Mouse (Mus musculus) Patski (cell line): ENCODE measurements around the gene Smim10l1. TPM values are rescaled to one million over a fixed set of nuclear protein-coding genes. Genes with fewer than 3 reads are reported as not detected.
A peak's percentile ranks its signal among the peaks of the same experiment; 100 is the strongest.

ENCODE experiments used
- ATAC-seq: fragments of 100-300 bp; one replicate; pipeline ENCODE4 v1.8.0; 2021
- CTCF ChIA-PET: fragments of 350-600 bp; sonication (Branson Sonifier 250); formaldehyde crosslinking; loops from one replicate; lab custom pipeline; 2022; ENCODE audit warnings: inconsistent platforms; lab: Charles Lee
- POLR2A ChIA-PET: fragments of 350-600 bp; sonication (Branson Sonifier 250); formaldehyde crosslinking; loops from one replicate; lab custom pipeline; 2022; ENCODE audit warnings: antibody characterized with exemption, inconsistent platforms; lab: Charles Lee
- DNase-seq: peaks from one replicate; pipeline ENCODE4 v3.0.0-alpha.2; 2011; ENCODE audit warnings: low read depth, low spot score
- H3K27me3 ChIP-seq: fragments of 371-371 bp; one replicate; pipeline ENCODE4 v1.5.1; 2021
- CTCF ChIP-seq: fragments of 100-300 bp; IDR thresholded peaks from one replicate; pipeline ENCODE4 v1.5.1; 2021
- in situ Hi-C: fragments of 300-500 bp; cut with MboI; formaldehyde crosslinking; loops from 3 replicates; pipeline ENCODE4 v1.11.1; 2018; ENCODE audit warnings: low pct_unique_long_range_greater_than_20kb, mixed read lengths
- polyA plus RNA-seq: library from polyadenylated mRNA; unstranded; gene quantifications from one replicate; pipeline ENCODE4 v1.2.3, GENCODE M21; 2021

Gene Smim10l1
- 61.8 TPM for polyA plus RNA-seq

DNA sequence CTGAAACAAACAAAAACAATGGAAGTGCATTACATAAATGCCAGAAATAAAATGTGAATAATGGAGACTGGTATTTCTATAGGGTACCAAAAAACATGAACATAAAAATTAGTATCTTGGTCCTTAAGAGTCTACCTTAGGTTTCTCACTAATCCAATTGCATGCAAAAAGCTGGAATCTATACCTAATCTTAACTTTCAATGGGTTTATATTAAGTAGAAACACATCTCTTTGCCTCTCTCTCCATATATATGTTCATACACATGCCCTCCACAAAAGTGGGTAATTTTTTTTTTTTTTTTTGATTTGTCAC lies at the start of gene Smim10l1:
Gene Smim10l1 (plus strand): TSS at position 301 of the 313 bp plus-strand sequence.
- ATAC-seq (no peak), DNase-seq (no peak)
- in situ Hi-C loops: no loop called here

GRCm38 (mm10) chr6:133055716-133056115 lies 49.0 kb upstream of the Smim10l1 start, which contains the start of gene Tas2r140:
Gene Tas2r140 (minus strand): TSS chr6:133055816.
- no peak for ATAC-seq
- in situ Hi-C loops: no loop called here
- CTCF ChIA-PET: no interaction called here
- DNase-seq: no peak
- TF ChIP-seq CTCF: no peak
- POLR2A ChIA-PET: no interaction called here
- no peaks in the 10 kb centered on the region for H3K27me3 ChIP-seq

More for the DNA sequence above, at the start of gene Smim10l1:
- CTCF ChIA-PET: no interaction called here
- no peaks in the 10 kb centered on the region for H3K27me3 ChIP-seq
- no peak for TF ChIP-seq CTCF
- POLR2A ChIA-PET: interaction anchor here (0.7 kb wide), 1 partner anchor 1463 kb away, joined by 4 read pairs; no protein-coding TSS in a partner anchor

DNA sequence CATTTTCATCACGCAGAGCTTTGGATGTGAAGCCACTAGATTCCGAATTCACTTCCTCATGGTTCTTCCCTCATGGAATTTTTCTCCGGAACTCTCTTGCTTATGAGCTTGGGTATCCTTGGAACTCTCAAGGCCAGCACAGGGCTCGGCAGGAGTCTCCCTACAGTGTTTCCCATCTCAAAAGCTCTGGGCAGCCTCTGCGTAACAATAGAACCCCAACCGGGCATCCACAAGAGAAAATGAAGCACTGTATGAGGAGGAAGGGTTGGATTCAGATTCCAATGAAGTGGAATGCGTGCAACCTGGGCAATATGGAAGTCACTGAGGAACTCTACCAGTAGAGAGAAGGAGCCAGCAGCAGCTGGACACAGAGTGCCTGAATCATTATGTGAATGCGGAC lies 12.5 kb upstream of the Smim10l1 start:
- POLR2A ChIA-PET: no interaction called here
- no peak for DNase-seq
- in situ Hi-C loops: no loop called here

GRCm38 (mm10) chr6:133102430-133102829 lies 2.3 kb upstream of the Smim10l1 start:
- no peak for TF ChIP-seq CTCF
- ATAC-seq (no peak), DNase-seq (no peak)
- in situ Hi-C loops: no loop called here
- ChIA-PET POLR2A (no interaction called here), CTCF (no interaction called here)
- H3K27me3 ChIP-seq: no peaks in the 10 kb centered on the region

More for the DNA sequence above, 12.5 kb upstream of the Smim10l1 start:
- ATAC-seq: no peak
- no peak for TF ChIP-seq CTCF
- CTCF ChIA-PET: no interaction called here
- H3K27me3 ChIP-seq: peaks cover 14% of the 10 kb centered on the region

DNA sequence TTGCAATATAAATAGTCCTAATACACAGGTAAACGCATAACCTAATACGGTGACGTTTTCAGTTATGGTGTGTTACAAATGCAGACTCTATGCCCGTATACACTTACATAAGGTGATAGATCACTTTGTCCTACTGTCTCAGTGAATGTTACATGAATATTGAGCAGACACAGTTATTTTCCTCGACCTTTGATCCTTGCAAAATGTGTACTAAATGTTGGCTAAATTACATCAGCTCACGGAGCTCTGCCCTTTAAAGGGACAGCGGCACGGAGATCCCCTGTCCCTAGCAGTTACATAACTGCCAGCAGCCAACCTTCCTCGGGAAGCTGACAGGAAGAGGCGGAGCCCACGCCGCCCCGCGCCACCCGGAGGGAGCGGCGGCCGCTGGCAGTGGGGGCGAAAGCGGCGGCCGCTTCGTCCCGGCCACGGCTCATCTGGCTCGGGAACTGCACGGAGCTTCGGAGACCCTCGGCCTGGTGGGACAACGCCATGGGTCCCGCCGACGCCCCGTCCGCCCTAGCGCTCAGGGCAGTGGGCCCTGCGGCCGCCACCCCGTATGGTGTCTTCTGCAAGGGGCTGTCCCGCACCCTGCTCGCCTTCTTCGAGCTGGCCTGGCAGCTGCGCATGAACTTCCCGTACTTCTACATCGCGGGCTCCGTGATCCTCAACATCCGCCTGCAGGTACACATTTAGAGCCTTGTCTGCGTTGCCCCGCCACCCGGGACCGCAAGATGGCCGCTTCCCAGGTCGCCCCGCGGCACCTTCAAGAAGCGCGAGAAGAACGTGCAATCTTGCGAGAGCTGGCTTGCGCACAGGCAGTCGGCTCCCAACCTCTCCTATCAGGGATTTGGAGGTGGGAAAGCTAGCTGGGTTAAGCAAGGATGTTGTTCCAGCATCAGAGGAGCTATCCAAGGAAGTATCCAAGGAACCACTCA lies 482 bp downstream of the Smim10l1 start:
- in situ Hi-C loops: no loop called here
- CTCF ChIA-PET: no interaction called here

More for the DNA sequence above, 482 bp downstream of the Smim10l1 start:
- POLR2A ChIA-PET: no interaction called here
- no peak for TF ChIP-seq CTCF
- DNase-seq (peak; percentile 89), ATAC-seq (peak; percentile 99)
- no peaks in the 10 kb centered on the region for H3K27me3 ChIP-seq

Other genes starting within 250 kb of the Smim10l1 start
- gene Tas2r116, start 249.5 kb upstream of the Smim10l1 start, polyA plus RNA-seq: not detected
- gene Tas2r110, start 236.9 kb upstream of the Smim10l1 start, polyA plus RNA-seq: not detected
- not detected for gene Tas2r113, start 211.9 kb upstream of the Smim10l1 start, polyA plus RNA-seq
- gene Tas2r125, start 195.3 kb upstream of the Smim10l1 start, polyA plus RNA-seq: not detected
- not detected for gene Tas2r129, start 153.8 kb upstream of the Smim10l1 start, polyA plus RNA-seq
- not detected for gene Tas2r131, start 147.0 kb upstream of the Smim10l1 start, polyA plus RNA-seq
- gene Tas2r109, start 123.9 kb upstream of the Smim10l1 start, polyA plus RNA-seq: not detected
- gene Tas2r103, start 67.8 kb upstream of the Smim10l1 start, polyA plus RNA-seq: not detected
- not detected for gene Tas2r140, start 49.1 kb upstream of the Smim10l1 start, polyA plus RNA-seq
- not detected for gene 5530400C23Rik, start 187.3 kb downstream of the Smim10l1 start, polyA plus RNA-seq